Mouse (Mus musculus) right cerebral cortex, adult 18-20 months (tissue): Measurements from ENCODE around the gene Kdm5b.
"Not testable (repeated sequence)": the region's sequence is repeated elsewhere in the genome, so short reads cannot be mapped to it uniquely, and the experiment has no call there.

Experiments used
- DNase-seq: peaks from one replicate; pipeline ENCODE4 v3.0.0; 2022; ENCODE audit warnings: mixed read lengths

Gene Kdm5b

DNA sequence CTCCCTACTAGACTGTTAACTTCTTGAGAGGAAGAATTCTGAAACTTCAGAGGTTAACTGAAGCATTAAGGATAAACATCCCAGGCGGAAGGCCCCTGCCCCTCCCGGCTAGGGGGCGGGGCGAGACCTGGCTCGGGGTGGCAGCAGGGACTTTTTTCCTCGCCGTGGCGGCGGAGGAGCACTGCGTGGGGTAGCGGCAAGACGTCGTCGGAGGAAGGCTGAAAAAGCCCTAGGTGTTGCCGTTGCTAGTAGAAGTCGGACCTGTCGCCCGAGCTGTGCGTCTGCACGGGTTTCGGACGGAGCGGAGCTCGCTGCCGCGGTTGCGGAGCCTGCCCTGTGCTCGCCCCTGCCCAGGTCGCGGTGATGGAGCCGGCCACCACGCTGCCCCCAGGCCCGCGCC lies at the start of gene Kdm5b:
Gene Kdm5b, plus strand, starts transcription at position 196 of the 400 bp plus-strand sequence.
- DNase-seq: peak; percentile 87

GRCm38 (mm10) chr1:134512183-134512582 lies 47.8 kb upstream of the Kdm5b start:
- no peak for DNase-seq

DNA sequence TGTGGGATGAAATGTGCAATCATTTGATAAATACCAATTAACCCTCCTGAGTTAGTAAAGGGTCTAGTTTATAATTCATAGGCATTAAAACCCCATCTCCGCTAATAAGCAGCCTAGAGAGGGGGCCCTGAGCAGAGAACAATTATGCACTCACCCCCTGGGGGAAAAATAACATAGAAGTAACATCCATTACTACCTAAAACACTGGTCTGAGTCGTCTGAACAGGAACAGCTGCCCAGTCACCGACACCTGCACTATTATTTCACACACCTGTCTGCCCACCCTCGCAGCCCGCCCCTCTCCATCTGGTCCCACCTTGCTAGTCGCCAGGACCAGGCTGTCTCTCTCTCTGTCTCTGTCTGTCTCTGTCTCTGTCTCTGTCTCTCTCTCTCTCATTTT lies 47.4 kb upstream of the Kdm5b start:
- DNase-seq: no peak

DNA sequence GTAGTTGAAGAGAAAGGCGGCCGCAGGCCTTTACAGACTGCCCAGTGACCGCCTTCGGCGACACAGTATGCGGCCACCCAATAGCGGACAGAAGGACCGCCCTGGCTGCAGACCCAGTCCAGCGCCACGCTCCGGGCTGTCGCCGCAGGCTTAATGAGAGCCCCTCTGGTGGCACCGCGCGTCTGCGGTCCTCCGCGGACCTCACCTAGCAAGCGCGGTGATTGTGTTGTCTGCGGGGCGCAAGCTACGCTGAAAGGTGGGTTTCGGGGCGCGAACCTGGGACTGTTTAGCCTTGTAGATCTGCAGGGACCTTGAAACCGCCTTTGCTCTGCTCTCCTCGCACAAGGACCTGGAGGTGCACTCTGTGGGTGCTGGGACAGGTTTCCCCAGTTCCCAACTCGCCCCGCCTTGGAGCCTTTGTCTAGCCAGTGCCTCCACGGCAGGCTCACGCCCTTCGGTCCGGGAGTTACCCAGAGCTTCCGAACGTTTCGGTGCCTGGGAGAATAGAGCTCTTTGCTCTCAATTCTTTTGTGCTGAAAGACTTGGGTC lies 46.6 kb upstream of the Kdm5b start:
- no peak for DNase-seq

GRCm38 (mm10) chr1:134513876-134514590 lies 45.9 kb upstream of the Kdm5b start:
- DNase-seq: no peak

DNA sequence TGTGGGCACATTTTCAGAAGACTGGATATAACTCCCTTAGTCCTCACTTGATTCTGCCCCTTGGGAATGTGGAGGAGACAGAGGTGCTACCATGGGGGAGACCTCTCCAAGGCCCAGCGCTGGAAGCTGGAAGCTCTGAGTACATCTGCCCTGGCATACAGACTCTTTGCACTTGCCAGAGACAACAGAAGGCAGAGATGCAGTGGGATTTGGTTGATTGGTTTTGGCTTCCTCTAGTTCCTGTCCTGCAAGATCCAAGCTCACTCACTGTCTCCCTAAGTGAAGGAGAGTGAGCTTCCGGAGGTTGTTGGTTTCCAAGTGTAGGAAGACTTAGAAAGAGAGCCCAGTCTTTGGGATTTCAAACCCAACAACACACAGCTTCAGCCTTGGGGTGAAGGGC lies 44.1 kb upstream of the Kdm5b start:
- no peak for DNase-seq

GRCm38 (mm10) chr1:134516491-134517198 lies 43.3 kb upstream of the Kdm5b start:
- DNase-seq: no peak

DNA sequence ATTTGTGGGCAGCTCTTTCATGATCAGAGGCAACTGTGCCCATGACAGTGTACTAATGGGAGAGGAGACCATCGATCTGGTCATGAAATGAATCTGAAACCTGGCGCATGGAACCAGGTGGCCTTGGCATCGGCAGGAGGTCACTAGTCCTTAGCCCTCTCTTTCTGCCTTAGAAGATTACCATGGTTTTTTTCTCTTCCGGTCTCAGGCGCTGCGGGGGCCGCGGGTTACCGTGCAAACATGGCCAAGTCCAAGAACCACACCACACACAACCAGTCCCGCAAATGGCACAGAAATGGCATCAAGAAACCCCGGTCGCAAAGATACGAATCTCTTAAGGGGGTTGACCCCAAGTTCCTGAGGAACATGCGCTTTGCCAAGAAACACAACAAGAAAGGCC lies 42.1 kb upstream of the Kdm5b start:
- not testable (repeated sequence) for DNase-seq

DNA sequence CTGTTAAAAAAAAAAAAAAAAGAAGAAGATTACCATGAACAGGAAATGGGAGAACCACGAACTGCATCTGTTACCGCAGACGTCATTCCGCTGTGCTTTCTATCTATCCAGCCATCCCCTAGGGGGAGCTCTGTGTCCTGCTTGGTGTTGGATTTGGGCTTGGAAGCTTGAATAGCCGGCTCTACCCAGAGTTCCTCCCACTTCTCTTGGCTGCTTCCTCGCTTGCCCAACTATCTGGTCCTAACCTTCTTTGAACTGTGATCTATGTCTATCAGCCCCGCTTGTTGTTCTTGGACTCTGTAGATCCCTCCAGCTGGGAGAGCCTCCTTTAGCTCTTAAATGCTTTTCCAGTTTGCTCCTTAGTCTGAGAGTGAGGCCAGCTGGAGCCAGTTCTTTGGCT lies 41.3 kb upstream of the Kdm5b start:
- peak; percentile 87 for DNase-seq

DNA sequence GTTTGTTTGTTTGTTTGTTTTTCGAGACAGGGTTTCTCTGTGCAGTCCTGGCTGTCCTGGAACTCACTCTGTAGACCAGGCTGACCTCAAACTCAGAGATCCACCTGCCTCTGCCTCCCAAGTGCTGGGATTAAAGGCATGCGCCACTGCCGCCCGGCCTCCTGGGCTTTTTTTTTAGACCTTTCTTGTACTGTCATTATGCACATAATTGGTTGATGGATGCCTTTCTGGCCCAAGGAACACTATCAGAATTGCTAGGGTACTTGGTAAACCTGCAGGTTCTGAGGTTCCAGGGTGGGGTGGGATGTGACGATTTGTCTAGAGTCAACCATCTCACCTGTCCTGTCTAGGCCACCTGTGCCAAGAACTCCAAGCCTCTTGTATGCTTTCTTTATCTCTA lies 40.8 kb upstream of the Kdm5b start:
- not testable (repeated sequence) for DNase-seq

DNA sequence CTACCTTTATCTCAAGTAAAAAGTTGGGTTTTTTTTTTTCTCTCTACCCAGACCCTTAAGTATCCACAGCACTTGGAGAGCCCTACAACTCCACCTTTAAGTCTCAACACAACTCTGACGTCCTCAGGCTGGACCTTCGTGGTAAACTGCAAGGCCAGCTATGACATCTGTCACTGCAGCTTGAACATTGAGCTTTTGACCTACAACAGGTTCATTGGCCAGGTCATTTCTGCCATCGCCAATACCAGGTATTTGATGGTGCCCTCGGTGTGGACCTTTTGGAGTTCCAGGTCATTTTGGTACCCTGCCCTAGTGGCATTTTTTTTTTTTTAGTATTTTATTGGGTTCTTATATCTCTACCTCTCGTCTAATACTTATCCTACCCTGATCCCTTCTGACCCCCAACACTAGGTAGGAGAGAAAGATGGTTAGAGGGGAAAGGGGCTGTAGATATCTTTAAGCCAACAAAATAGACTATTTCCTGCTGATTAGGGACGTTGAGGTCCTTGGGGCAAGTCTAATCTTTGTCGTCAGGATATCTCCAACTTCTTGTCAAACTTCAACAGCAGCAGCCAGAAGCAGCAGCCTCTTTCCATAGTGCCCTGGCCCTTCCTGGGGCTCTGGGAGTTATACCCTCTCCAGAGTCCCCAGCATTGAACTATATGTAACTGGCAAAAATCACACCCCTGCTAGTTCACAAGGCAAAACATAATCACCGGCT lies 39.8 kb upstream of the Kdm5b start:
- DNase-seq: no peak

DNA sequence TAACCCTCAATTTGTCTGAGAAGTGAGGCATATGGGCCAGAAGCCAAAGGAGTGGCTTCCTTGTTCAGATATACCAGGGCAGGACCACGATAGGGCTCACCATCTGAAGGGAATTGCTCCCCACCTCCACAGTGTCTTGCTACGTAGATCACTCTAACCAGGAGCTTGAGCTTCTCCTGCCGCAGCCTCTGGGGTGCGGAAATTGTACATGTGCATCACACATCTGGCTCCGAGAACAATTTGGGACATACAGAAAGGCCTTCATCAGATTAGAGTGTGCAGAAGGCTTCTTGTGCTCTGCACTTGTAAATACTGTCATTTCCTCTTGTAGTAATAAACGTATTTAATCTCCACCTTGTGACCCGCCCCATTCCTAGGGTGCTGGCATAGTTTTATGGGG lies 38.8 kb upstream of the Kdm5b start:
- no peak for DNase-seq

- DNase-seq: no peak
Observed at GRCm38 (mm10) chr1:134522325-134522724, 37.6 kb upstream of the Kdm5b start.

GRCm38 (mm10) chr1:134524424-134524823 lies 35.5 kb upstream of the Kdm5b start:
- DNase-seq: no peak

GRCm38 (mm10) chr1:134525015-134525414 lies 35.0 kb upstream of the Kdm5b start:
- DNase-seq: no peak

DNA sequence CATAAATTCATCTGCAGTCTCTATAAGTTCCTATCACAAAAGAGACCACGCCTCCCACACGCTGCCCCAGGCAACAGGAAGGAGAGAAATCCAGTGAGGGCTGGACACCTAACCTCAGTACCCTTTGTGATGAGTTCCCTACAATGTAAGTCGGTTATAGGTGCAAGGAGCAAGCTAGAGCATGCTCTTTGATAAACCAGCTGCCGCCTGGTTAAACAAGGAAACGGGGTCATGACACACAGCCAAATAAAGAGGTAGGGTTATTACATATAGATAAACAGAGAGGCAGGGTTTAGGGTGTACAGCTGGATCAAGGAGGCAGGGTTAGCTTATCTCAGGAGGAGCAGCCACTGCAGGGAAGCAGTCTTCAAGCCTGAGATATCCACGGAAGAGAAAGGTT lies 33.2 kb upstream of the Kdm5b start:
- no peak for DNase-seq

DNA sequence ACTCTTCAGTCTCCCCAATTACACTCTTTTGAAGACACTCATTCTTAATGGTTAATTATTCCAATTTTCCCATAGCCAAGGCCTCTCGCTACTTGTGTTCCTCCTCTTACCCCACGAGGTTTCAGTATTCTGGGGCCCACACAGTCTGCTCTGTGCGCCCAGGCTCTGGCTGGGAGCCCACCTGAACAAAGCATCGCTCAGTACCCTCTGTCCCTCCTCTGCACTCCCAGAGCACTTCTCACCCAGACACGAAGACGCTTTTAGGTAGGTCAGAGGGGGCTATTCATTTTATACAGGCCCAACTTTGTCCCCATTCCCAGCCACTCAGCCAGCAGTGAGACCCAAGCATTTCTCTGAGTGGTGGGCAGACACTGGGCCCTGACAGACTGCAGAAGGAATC lies 29.4 kb upstream of the Kdm5b start:
- peak; percentile 42 for DNase-seq

DNA sequence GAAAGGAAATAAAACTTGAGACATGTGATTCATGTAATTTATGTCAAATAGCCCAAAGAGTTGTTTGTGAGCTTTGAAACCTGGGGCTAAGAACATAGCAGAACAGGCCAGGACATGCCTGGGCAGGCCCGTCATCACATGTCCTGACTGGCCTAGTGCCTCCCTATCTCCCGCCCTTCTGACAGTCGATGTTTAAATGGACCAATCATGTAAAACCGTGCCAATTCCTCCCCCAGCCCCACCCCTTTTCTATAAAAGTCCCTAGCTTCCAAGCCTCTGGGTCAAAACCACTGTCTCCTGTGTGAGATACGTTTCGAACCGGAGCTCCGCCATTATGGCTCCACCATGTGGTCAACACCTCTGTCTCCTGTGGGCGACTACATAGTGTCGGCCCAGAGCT lies 26.3 kb upstream of the Kdm5b start:
- not testable (repeated sequence) for DNase-seq

DNA sequence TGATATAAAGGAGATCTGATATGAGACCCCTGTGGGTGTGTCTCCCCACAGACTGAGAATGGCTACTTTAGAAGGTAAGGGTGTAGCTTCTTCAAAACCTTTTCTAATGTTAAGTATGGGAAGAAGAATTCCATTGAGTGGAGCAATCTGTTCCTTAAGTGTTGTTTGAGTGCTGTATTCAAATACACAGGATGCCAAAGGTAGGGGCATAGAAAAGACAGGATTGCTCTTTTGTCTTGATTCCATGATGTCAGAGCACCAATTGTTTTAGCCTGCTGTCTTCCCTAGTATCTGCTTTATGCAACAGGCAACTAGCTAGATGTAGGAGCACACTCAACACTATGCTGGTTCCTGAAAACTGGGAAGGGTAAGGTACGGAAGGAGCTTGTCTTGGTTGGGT lies 24.9 kb upstream of the Kdm5b start:
- DNase-seq: no peak

DNA sequence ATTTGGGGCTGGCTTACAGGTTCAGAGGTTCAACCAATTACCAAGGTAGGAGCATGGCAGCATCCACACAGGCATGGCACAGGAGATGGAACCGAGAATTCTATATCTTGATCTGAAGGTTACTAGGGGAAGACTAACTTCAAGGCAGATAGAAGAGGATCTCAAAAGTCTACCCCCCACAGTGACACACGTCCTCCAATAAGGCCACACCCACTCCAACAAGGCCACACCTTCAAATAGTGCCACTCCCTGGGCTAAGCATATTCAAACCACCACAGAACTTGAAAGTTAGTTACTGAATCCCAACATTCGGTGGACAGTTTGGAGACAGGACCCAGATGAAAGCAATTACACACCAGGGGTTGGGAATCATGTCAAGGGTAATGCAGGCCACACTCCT lies 24.5 kb upstream of the Kdm5b start:
- no peak for DNase-seq

- DNase-seq: no peak
Observed at GRCm38 (mm10) chr1:134540610-134541009, 19.4 kb upstream of the Kdm5b start.

DNA sequence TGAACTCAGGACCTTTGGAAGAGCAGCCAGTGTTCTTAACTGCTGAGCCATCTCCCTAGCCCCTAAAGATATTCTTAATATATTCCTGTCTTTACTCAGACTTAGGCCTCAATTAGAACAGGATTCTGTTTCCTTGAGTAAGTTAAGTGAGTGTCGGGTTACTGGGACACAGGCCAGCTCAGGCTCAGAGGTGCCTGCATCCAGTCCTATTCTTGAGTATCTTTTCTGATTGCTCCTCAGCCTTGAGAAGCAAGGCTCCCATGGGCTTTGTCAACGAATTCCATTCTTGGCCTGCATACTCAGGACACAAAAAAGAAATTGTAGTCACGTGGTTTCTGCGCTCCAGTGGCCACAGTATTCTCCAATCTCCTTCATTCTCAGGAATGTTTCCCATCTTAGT lies 11.7 kb upstream of the Kdm5b start:
- DNase-seq: no peak

DNA sequence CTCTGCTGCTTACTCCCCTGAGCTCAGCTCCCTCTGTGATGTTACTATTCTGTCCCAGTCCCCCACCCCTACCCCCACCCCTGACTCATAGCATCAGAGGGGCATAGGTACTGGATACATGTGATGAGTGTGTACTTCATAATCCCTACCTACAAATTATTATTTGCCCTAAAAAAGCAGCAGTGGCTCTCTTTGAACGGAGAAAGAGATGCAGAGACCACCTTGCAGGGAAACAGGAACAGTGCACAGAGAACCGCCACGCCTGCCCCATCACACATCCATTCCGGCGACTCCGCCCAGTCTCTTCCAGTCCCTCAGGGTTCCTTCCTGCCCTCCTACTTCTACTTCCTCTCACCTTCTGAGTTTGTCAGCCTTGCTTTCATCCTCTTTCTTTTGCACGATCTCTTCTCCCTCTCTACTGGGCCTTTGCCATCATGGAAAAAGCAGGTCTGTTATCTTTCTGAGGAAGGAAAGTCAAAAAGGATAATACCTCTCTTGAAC lies 10.3 kb upstream of the Kdm5b start, which contains the start of gene Mgat4e:
Gene Mgat4e, minus strand, starts transcription at position 51 of the 501 bp plus-strand sequence.
- no peak for DNase-seq
